Mouse (Mus musculus): ENCODE measurements around the gene Gfpt1. TPM values are rescaled to one million over a fixed set of nuclear protein-coding genes. Genes with fewer than 3 reads are reported as not detected.
"Not testable (repeated sequence)": the region's sequence is repeated elsewhere in the genome, so short reads cannot be mapped to it uniquely, and the experiment has no call there.

Gene Gfpt1
- polyA plus RNA-seq, 1 experiment from 2014 or later: 18.0 TPM

GRCm38 (mm10) chr6:87008887-87009286 lies 33.8 kb upstream of the Gfpt1 start, which contains the start of gene Nfu1:
Nfu1 (plus strand) TSS chr6:87009236.
- DNase-seq (ENCODE audit: low spot score): no peak

GRCm38 (mm10) chr6:87009692-87010328 lies 32.8 kb upstream of the Gfpt1 start:
- ATAC-seq (ENCODE audit: insufficient read depth, low FRiP score, low TSS enrichment): peak; percentile 93
- H3K36me3 ChIP-seq (ENCODE audit: control insufficient read depth, insufficient read depth, low read length): peaks cover 3% of the 10 kb centered on the region
- H3K27ac ChIP-seq (ENCODE audit: low read depth, low read length): peak overlapping the region; percentile 69
- H3K4me3 ChIP-seq (ENCODE audit: low read depth, low read length): peak overlapping the region; percentile 79
- no peaks in the 10 kb centered on the region for H3K27me3 ChIP-seq (ENCODE audit: control insufficient read depth, insufficient read depth, low read length)
- peak; percentile 92 for DNase-seq (ENCODE audit: low spot score)
- peak overlapping the region; percentile 88 for H3K9ac ChIP-seq (ENCODE audit: low read length)
- H3K4me1 ChIP-seq (ENCODE audit: control insufficient read depth, insufficient read depth, low read length): no peaks in the 10 kb centered on the region
- peak overlapping the region; percentile 60 for H3K4me2 ChIP-seq (ENCODE audit: low read depth)
- under 1% methylated on average over 36 of the region's 36 CpGs for WGBS
- no peaks in the 10 kb centered on the region for H3K9me3 ChIP-seq (ENCODE audit: control insufficient read depth, low read length)

More at GRCm38 (mm10) chr6:87008887-87009286, 33.8 kb upstream of the Gfpt1 start, which contains the start of gene Nfu1:
- H3K9me3 ChIP-seq (ENCODE audit: control insufficient read depth, low read length): no peaks in the 10 kb centered on the region
- WGBS: 82% methylated on average over 6 of the region's 6 CpGs
- no peak for ATAC-seq (ENCODE audit: insufficient read depth, low FRiP score, low TSS enrichment)
- H3K4me1 ChIP-seq (ENCODE audit: control insufficient read depth, insufficient read depth, low read length): no peaks in the 10 kb centered on the region
- peak within 1 kb of the TSS; percentile 60 for H3K4me2 ChIP-seq (ENCODE audit: low read depth)
- peak within 1 kb of the TSS; percentile 88 for H3K9ac ChIP-seq (ENCODE audit: low read length)
- no peaks in the 10 kb centered on the region for H3K27me3 ChIP-seq (ENCODE audit: control insufficient read depth, insufficient read depth, low read length)
- no peaks in the 10 kb centered on the region for H3K36me3 ChIP-seq (ENCODE audit: control insufficient read depth, insufficient read depth, low read length)
- peak within 1 kb of the TSS; percentile 69 for H3K27ac ChIP-seq (ENCODE audit: low read depth, low read length)
- H3K4me3 ChIP-seq (ENCODE audit: low read depth, low read length): peak within 1 kb of the TSS; percentile 79

- Histone ChIP-seq H3K27me3 (ENCODE audit: control insufficient read depth, insufficient read depth, low read length) (no peaks in the 10 kb centered on the region), H3K4me2 (ENCODE audit: low read depth) (no peak overlapping the region), H3K9me3 (ENCODE audit: control insufficient read depth, low read length) (no peaks in the 10 kb centered on the region), H3K27ac (ENCODE audit: low read depth, low read length) (no peak overlapping the region), H3K36me3 (ENCODE audit: control insufficient read depth, insufficient read depth, low read length) (peaks cover 22% of the 10 kb centered on the region), H3K4me1 (ENCODE audit: control insufficient read depth, insufficient read depth, low read length) (no peaks in the 10 kb centered on the region), H3K4me3 (ENCODE audit: low read depth, low read length) (no peak overlapping the region), H3K9ac (ENCODE audit: low read length) (no peak overlapping the region)
- ATAC-seq (ENCODE audit: insufficient read depth, low FRiP score, low TSS enrichment): no peak
- DNase-seq (ENCODE audit: low spot score): peak; percentile 19
- 67% methylated on average over 4 of the region's 4 CpGs for WGBS
Observed at GRCm38 (mm10) chr6:87016916-87017315, 25.7 kb upstream of the Gfpt1 start.

- H3K9ac ChIP-seq (ENCODE audit: low read length): no peak overlapping the region
- no peak for DNase-seq (ENCODE audit: low spot score)
- peaks cover 24% of the 10 kb centered on the region for H3K36me3 ChIP-seq (ENCODE audit: control insufficient read depth, insufficient read depth, low read length)
- H3K27ac ChIP-seq (ENCODE audit: low read depth, low read length): no peak overlapping the region
- no peak overlapping the region for H3K4me2 ChIP-seq (ENCODE audit: low read depth)
- no peaks in the 10 kb centered on the region for H3K4me1 ChIP-seq (ENCODE audit: control insufficient read depth, insufficient read depth, low read length)
- no peaks in the 10 kb centered on the region for H3K9me3 ChIP-seq (ENCODE audit: control insufficient read depth, low read length)
- 91% methylated on average over 8 of the region's 8 CpGs for WGBS
- no peak for ATAC-seq (ENCODE audit: insufficient read depth, low FRiP score, low TSS enrichment)
- H3K27me3 ChIP-seq (ENCODE audit: control insufficient read depth, insufficient read depth, low read length): no peaks in the 10 kb centered on the region
- H3K4me3 ChIP-seq (ENCODE audit: low read depth, low read length): no peak overlapping the region
Observed at GRCm38 (mm10) chr6:87018874-87019273, 23.8 kb upstream of the Gfpt1 start.

- Histone ChIP-seq H3K36me3 (ENCODE audit: control insufficient read depth, insufficient read depth, low read length) (peaks cover 21% of the 10 kb centered on the region), H3K27me3 (ENCODE audit: control insufficient read depth, insufficient read depth, low read length) (no peaks in the 10 kb centered on the region), H3K4me3 (ENCODE audit: low read depth, low read length) (no peak overlapping the region), H3K9me3 (ENCODE audit: control insufficient read depth, low read length) (no peaks in the 10 kb centered on the region), H3K27ac (ENCODE audit: low read depth, low read length) (no peak overlapping the region), H3K4me2 (ENCODE audit: low read depth) (no peak overlapping the region), H3K4me1 (ENCODE audit: control insufficient read depth, insufficient read depth, low read length) (no peaks in the 10 kb centered on the region), H3K9ac (ENCODE audit: low read length) (no peak overlapping the region)
- WGBS: 98% methylated on average over 12 of the region's 12 CpGs
- DNase-seq (ENCODE audit: low spot score) (no peak), ATAC-seq (ENCODE audit: insufficient read depth, low FRiP score, low TSS enrichment) (no peak)
Observed at GRCm38 (mm10) chr6:87021791-87022190, 20.9 kb upstream of the Gfpt1 start.

GRCm38 (mm10) chr6:87026980-87027379 lies 15.7 kb upstream of the Gfpt1 start:
- DNase-seq (ENCODE audit: low spot score): no peak
- 89% methylated on average over 7 of the region's 7 CpGs for WGBS
- H3K4me3 ChIP-seq (ENCODE audit: low read depth, low read length): no peak overlapping the region
- H3K9ac ChIP-seq (ENCODE audit: low read length): no peak overlapping the region
- H3K4me2 ChIP-seq (ENCODE audit: low read depth): no peak overlapping the region
- no peak overlapping the region for H3K27ac ChIP-seq (ENCODE audit: low read depth, low read length)
- peaks cover 4% of the 10 kb centered on the region; the same call in 1 of the 2 replicates for H3K36me3 ChIP-seq (ENCODE audit: control insufficient read depth, insufficient read depth, low read length)
- H3K4me1 ChIP-seq (ENCODE audit: control insufficient read depth, insufficient read depth, low read length): no peaks in the 10 kb centered on the region
- ATAC-seq (ENCODE audit: insufficient read depth, low FRiP score, low TSS enrichment): no peak
- H3K27me3 ChIP-seq (ENCODE audit: control insufficient read depth, insufficient read depth, low read length): no peaks in the 10 kb centered on the region
- no peaks in the 10 kb centered on the region for H3K9me3 ChIP-seq (ENCODE audit: control insufficient read depth, low read length)

GRCm38 (mm10) chr6:87028881-87029280 lies 13.8 kb upstream of the Gfpt1 start:
- no peak overlapping the region for H3K27ac ChIP-seq (ENCODE audit: low read depth, low read length)
- no peak for ATAC-seq (ENCODE audit: insufficient read depth, low FRiP score, low TSS enrichment)
- H3K9ac ChIP-seq (ENCODE audit: low read length): no peak overlapping the region
- H3K36me3 ChIP-seq (ENCODE audit: control insufficient read depth, insufficient read depth, low read length): peaks cover 2% of the 10 kb centered on the region; the same call in 1 of the 2 replicates
- DNase-seq (ENCODE audit: low spot score): no peak
- no peaks in the 10 kb centered on the region for H3K9me3 ChIP-seq (ENCODE audit: control insufficient read depth, low read length)
- no peak overlapping the region for H3K4me3 ChIP-seq (ENCODE audit: low read depth, low read length)
- H3K27me3 ChIP-seq (ENCODE audit: control insufficient read depth, insufficient read depth, low read length): no peaks in the 10 kb centered on the region
- H3K4me2 ChIP-seq (ENCODE audit: low read depth): no peak overlapping the region
- no peaks in the 10 kb centered on the region for H3K4me1 ChIP-seq (ENCODE audit: control insufficient read depth, insufficient read depth, low read length)

GRCm38 (mm10) chr6:87031310-87031709 lies 11.3 kb upstream of the Gfpt1 start:
- not testable (repeated sequence) for ATAC-seq (ENCODE audit: insufficient read depth, low FRiP score, low TSS enrichment); H3K4me1 ChIP-seq (ENCODE audit: control insufficient read depth, insufficient read depth, low read length)
- 66% methylated on average over 7 of the region's 7 CpGs for WGBS

GRCm38 (mm10) chr6:87032401-87032800 lies 10.2 kb upstream of the Gfpt1 start:
- Histone ChIP-seq H3K27me3 (ENCODE audit: control insufficient read depth, insufficient read depth, low read length) (no peaks in the 10 kb centered on the region), H3K9me3 (ENCODE audit: control insufficient read depth, low read length) (no peaks in the 10 kb centered on the region), H3K4me3 (ENCODE audit: low read depth, low read length) (no peak overlapping the region), H3K9ac (ENCODE audit: low read length) (no peak overlapping the region), H3K4me2 (ENCODE audit: low read depth) (no peak overlapping the region), H3K36me3 (ENCODE audit: control insufficient read depth, insufficient read depth, low read length) (no peaks in the 10 kb centered on the region), H3K27ac (ENCODE audit: low read depth, low read length) (no peak overlapping the region), H3K4me1 (ENCODE audit: control insufficient read depth, insufficient read depth, low read length) (no peaks in the 10 kb centered on the region)
- DNase-seq (ENCODE audit: low spot score) (no peak), ATAC-seq (ENCODE audit: insufficient read depth, low FRiP score, low TSS enrichment) (no peak)
- WGBS: 91% methylated on average over 3 of the region's 3 CpGs

More at GRCm38 (mm10) chr6:87031310-87031709, 11.3 kb upstream of the Gfpt1 start:
- not testable (repeated sequence) for H3K36me3 ChIP-seq (ENCODE audit: control insufficient read depth, insufficient read depth, low read length); H3K27ac ChIP-seq (ENCODE audit: low read depth, low read length); H3K9me3 ChIP-seq (ENCODE audit: control insufficient read depth, low read length); H3K9ac ChIP-seq (ENCODE audit: low read length); DNase-seq (ENCODE audit: low spot score); H3K4me3 ChIP-seq (ENCODE audit: low read depth, low read length); H3K4me2 ChIP-seq (ENCODE audit: low read depth); H3K27me3 ChIP-seq (ENCODE audit: control insufficient read depth, insufficient read depth, low read length)

All from neural tube, embryonic 11.5 days (tissue).